Mouse (Mus musculus) cerebellum, adult 2 months (tissue): ENCODE measurements around the gene Fosl2.

Experiments
- CTCF ChIP-seq: fragments of 200-500 bp; IDR thresholded peaks from 2 replicates; pipeline ENCODE4 v1.5.1; 2011; ENCODE audit warnings: low read depth, mild to moderate bottlenecking, control low read depth, low read length, moderate library complexity, borderline replicate concordance; ENCODE audit not compliant: insufficient read depth
- POLR2A ChIP-seq: fragments of 200-500 bp; IDR thresholded peaks from 2 replicates; pipeline ENCODE4 v1.6.1; 2011; ENCODE audit warnings: low read length, control low read depth, borderline replicate concordance; ENCODE audit not compliant: insufficient read depth

DNA sequence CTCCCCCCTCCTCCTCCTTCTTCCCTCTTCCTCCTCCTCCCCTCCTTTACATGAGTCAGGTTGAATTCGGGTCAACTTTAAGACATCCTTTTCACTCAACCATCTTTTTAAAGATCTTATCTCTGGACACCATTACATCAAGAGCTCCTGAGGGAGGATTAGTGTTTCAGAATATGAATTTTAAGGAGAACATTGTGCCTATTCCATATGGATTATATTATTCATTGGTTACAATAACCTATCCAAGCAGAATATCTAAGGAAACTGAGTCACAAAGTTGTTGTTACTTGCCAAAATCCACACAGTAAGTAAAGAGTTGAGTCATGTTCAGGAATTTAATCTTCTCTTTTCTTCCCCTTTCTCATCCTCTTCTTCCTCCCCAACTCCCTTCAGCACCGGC lies 41.2 kb downstream of the Fosl2 start:
- TF ChIP-seq CTCF (no peak), POLR2A (no peak)
